Mouse (Mus musculus) cortical plate, adult 2 months (tissue): ENCODE data around the gene Trim72. TPM values are rescaled to one million over a fixed set of nuclear protein-coding genes. Genes with fewer than 3 reads are reported as not detected.

Source experiments
- H3K27ac ChIP-seq: fragments of 200-500 bp; 2 replicates; pipeline ENCODE4 v1.5.1; 2012; ENCODE audit warnings: low read length, control low read depth, inconsistent platforms; ENCODE audit not compliant: insufficient read depth
- H3K4me1 ChIP-seq: fragments of 200-500 bp; 2 replicates; pipeline ENCODE4 v1.6.1; 2011; ENCODE audit warnings: low read length; ENCODE audit not compliant: control insufficient read depth, insufficient read depth
- H3K4me3 ChIP-seq: fragments of 200-500 bp; 2 replicates; pipeline ENCODE4 v1.5.1; 2011; ENCODE audit warnings: mild to moderate bottlenecking, low read length, control low read depth; ENCODE audit not compliant: insufficient read depth
- CTCF ChIP-seq: fragments of 200-500 bp; IDR thresholded peaks from 2 replicates; pipeline ENCODE4 v1.5.1; 2011; ENCODE audit warnings: mild to moderate bottlenecking, control low read depth, low read length; ENCODE audit not compliant: insufficient read depth; ENCODE audit errors: extremely low read depth
- POLR2A ChIP-seq: fragments of 200-500 bp; IDR thresholded peaks from 2 replicates; pipeline ENCODE4 v1.6.1; 2011; ENCODE audit warnings: mild to moderate bottlenecking, low read length, control low read depth; ENCODE audit not compliant: insufficient read depth; ENCODE audit errors: extremely low read depth
- polyA plus RNA-seq: library from polyadenylated mRNA; depleted of rRNA; stranded (reverse); fragments of >200 nt; gene quantifications from 2 replicates; pipeline ENCODE4 v1.2.3, GENCODE M21; 2012; rRNA removed

The Trim72 gene
- polyA plus RNA-seq, result 1.6 and 1.7 TPM in 2 replicates

- Histone ChIP-seq H3K4me1 (no peaks in the 10 kb centered on the region), H3K27ac (no peak within 1 kb of the TSS)
- TF ChIP-seq CTCF (no peak), POLR2A (no peak)
Measured at GRCm38 (mm10) chr7:128003688-128004087, at the start of gene Trim72. TSS of gene Trim72 (plus strand) at chr7:128003949.

DNA sequence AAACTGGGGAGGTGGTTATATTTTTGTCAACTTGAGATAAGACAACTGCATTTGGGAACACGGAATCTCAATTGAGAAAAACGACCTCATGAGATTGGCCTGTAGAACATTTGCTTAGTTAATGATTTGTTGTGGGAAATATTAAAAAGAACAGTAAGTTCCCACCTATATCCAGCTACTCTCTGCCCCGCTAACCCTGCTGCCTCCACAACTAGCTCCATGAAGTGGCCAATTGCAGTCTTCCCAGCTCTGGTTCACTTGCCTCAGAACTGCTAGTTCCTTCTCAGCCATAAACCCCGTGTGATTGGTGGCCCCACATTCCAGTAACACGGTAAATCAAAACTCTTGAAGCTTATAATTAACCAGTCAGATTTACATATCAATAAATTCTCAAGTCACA is 44.4 kb upstream of the Trim72 start:
- H3K4me3 ChIP-seq, result no peak overlapping the region
- H3K4me1 ChIP-seq, result no peaks in the 10 kb centered on the region
- TF ChIP-seq CTCF (no peak), POLR2A (no peak)
- no peak overlapping the region for H3K27ac ChIP-seq

More at GRCm38 (mm10) chr7:128003688-128004087, at the start of gene Trim72:
- H3K4me3 ChIP-seq, result no peak within 1 kb of the TSS

DNA sequence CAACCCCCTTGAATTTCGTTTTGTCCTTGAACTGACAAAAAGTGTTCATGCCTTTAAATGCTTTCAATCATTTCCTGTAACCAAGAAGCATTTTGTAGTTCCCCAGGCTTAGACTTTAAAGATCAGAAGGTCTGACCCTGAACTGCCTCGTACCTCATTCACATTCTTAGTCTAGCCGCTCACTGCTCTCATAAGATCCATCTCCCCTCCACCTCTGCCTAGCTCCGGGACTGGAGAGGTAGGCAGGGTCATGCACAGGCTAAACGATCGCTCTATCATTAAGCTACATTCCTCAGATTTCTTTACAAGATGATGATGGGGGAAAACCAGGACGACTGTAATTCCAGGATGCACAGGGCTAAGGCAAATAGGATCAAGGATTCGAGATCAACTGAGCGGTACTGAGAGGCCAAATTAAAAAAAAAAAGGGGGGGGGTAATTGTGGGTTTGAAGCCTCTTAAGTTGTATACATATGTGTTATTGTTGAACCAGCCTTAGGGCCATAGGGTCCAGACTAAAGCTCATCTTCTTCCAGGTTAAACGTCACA is 37.3 kb upstream of the Trim72 start:
- Histone ChIP-seq H3K4me3 (peak overlapping the region; percentile 89), H3K4me1 (peaks cover 5% of the 10 kb centered on the region), H3K27ac (peak overlapping the region; percentile 98)
- TF ChIP-seq POLR2A, result no peak
- TF ChIP-seq CTCF, result no peak

- Histone ChIP-seq H3K27ac (peak within 1 kb of the TSS; percentile 98), H3K4me1 (peaks cover 5% of the 10 kb centered on the region), H3K4me3 (peak within 1 kb of the TSS; percentile 89)
- no peak for TF ChIP-seq CTCF
- TF ChIP-seq POLR2A, result peak; percentile 99
Measured at GRCm38 (mm10) chr7:127967004-127967921, 36.5 kb upstream of the Trim72 start, which contains the start of gene Fus. TSS of gene Fus (plus strand) at chr7:127967457.

GRCm38 (mm10) chr7:127967922-127968828 is 35.6 kb upstream of the Trim72 start:
- H3K4me1 ChIP-seq, result peaks cover 5% of the 10 kb centered on the region
- TF ChIP-seq CTCF, result no peak
- TF ChIP-seq POLR2A, result peak; percentile 37; the same call in 1 of the 2 replicates
- H3K27ac ChIP-seq, result no peak overlapping the region
- peak overlapping the region; percentile 89 for H3K4me3 ChIP-seq

DNA sequence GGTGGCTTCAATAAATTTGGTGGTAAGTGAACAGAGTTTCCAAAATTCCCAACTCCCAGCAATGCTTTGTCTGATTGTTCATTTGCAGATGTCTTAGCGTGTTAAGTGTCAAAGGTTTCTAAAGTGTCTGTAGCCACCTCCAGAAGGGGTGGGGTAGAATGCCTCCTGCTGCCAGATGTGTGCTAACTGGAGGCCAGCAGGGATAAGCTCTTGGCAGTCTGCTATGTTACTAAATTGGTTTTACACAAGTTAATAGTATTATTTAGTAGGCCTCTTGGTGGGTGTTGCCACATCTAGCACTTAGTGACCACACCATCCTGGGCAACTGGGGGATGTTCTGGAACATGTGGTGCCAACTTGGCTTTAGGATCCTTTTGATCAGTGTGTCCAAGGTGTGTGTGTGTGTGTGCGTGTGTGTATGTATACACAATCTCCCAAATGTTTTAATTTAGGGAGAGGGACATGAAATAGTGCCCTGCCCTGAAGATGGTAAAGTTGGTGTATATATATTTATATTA is 29.3 kb upstream of the Trim72 start:
- H3K27ac ChIP-seq, result no peak overlapping the region
- H3K4me1 ChIP-seq, result peaks cover 2% of the 10 kb centered on the region; the same call in 1 of the 2 replicates
- H3K4me3 ChIP-seq, result no peak overlapping the region
- TF ChIP-seq CTCF (no peak), POLR2A (no peak)

DNA sequence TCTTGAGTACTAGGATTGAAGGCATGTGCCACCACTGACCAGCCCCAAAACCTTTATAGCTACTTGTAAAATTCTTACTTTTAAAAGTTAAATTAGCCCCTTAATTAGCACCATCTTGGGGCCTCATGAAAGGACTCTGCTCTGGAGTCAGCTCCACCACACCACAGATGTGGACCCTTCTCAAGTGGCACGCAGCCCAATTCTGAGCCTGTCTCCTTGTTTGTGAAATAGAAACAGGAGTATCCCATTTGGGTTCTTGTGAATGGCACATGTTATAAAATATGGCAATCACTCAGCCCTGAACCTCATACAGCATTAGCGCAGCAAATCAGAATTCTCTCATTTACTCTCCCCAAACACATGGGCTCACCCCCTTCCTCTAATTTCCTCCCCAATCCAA is 24.9 kb upstream of the Trim72 start:
- Histone ChIP-seq H3K4me1 (no peaks in the 10 kb centered on the region), H3K4me3 (no peak overlapping the region), H3K27ac (no peak overlapping the region)
- TF ChIP-seq POLR2A (no peak), CTCF (no peak)

- Histone ChIP-seq H3K4me3 (no peak overlapping the region), H3K4me1 (no peaks in the 10 kb centered on the region), H3K27ac (no peak overlapping the region)
- TF ChIP-seq CTCF, result no peak
- no peak for TF ChIP-seq POLR2A
Measured at GRCm38 (mm10) chr7:127980606-127981005, 23.1 kb upstream of the Trim72 start.

DNA sequence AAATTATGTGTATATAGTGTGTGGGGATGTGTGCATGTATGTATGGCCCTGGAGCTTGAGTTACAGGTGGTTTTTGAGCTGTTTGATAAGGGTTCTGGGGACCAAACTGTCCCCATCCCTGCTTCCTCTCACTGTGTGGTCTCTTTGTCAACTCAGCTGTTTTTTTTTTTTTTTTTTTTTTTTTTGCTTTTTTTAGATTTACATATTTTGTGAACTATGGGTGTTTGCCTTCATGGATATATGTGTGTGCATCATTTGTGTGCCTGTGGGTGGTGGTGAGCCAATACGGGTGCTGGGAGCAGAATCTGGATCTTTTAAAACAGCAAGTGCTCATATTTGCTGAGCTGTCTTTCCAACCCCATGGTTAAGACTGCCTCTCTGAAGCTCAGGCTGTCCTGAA is 14.8 kb upstream of the Trim72 start:
- Histone ChIP-seq H3K4me1 (peaks cover 4% of the 10 kb centered on the region; the same call in 1 of the 2 replicates), H3K4me3 (no peak overlapping the region), H3K27ac (no peak overlapping the region)
- TF ChIP-seq POLR2A, result no peak
- TF ChIP-seq CTCF, result no peak
